Mouse (Mus musculus) intestine, embryonic 14.5 days (tissue): ENCODE measurements around the gene Nek5. TPM values are rescaled to one million over a fixed set of nuclear protein-coding genes. Genes with fewer than 3 reads are reported as not detected.
"Not testable (repeated sequence)": the region's sequence is repeated elsewhere in the genome, so short reads cannot be mapped to it uniquely, and the experiment has no call there.

Experiments
- ATAC-seq: fragments of 200-750 bp; cut with Nextera tagmentation; replicated peaks from 2 replicates; pipeline ENCODE4 v1.8.0; 2017; ENCODE audit warnings: low read depth, moderate number of reproducible peaks, moderate TSS enrichment, moderate library complexity; ENCODE audit not compliant: low FRiP score, low TSS enrichment
- DNase-seq: peaks from one replicate; pipeline ENCODE4 v3.0.0-alpha.2; 2018; ENCODE audit warnings: low spot score
- H3K27ac ChIP-seq: fragments of 300-500 bp; sonication (generic); 2 replicates; pipeline ENCODE4 v1.5.1; 2014; ENCODE audit warnings: low read depth, mild to moderate bottlenecking, control low read depth
- H3K27me3 ChIP-seq: fragments of 300-500 bp; sonication (generic); replicated peaks from 2 replicates; pipeline ENCODE4 v1.6.1; 2014; ENCODE audit warnings: low read length, control low read depth; ENCODE audit not compliant: control insufficient read depth, insufficient read depth
- H3K36me3 ChIP-seq: fragments of 300-500 bp; sonication (generic); 2 replicates; pipeline ENCODE4 v1.6.1; 2014; ENCODE audit warnings: low read length, control low read depth; ENCODE audit not compliant: control insufficient read depth, insufficient read depth
- H3K4me1 ChIP-seq: fragments of 300-500 bp; sonication (generic); replicated peaks from 2 replicates; pipeline ENCODE4 v1.6.1; 2014; ENCODE audit warnings: low read length, control low read depth, mixed read lengths; ENCODE audit not compliant: control insufficient read depth, insufficient read depth
- H3K4me2 ChIP-seq: fragments of 300-500 bp; sonication (generic); 2 replicates; pipeline ENCODE4 v1.6.1; 2014; ENCODE audit warnings: low read length
- H3K4me3 ChIP-seq: fragments of 300-500 bp; sonication (generic); 2 replicates; pipeline ENCODE4 v1.5.1; 2014; ENCODE audit warnings: low read depth, low read length, control low read depth, mixed read lengths
- H3K9ac ChIP-seq: fragments of 300-500 bp; sonication (generic); 2 replicates; pipeline ENCODE4 v1.6.1; 2014; ENCODE audit warnings: mild to moderate bottlenecking, low read length
- H3K9me3 ChIP-seq: fragments of 300-500 bp; sonication (generic); 2 replicates; pipeline ENCODE4 v1.6.1; 2016; ENCODE audit warnings: low read length, control low read depth; ENCODE audit not compliant: control insufficient read depth
- WGBS: fragments of 180-500 bp; shearing (Covaris S2); extraction: QIAGEN DNeasy Blood & Tissue Kit; methylation state at CpG from one replicate; pipeline ENCODE4 v1.1.7; 2014; 5-methylcytosine and 5-hydroxymethylcytosine counted together
- polyA plus RNA-seq: library from polyadenylated mRNA; unstranded; fragments of >200 nt; fragmentation: Nextera tagmentation; extraction: Ambion mirVana; gene quantifications from 2 replicates; pipeline ENCODE4 v1.2.1, GENCODE M21; 2014

Gene Nek5
- polyA plus RNA-seq, 1 experiment from 2014 or later, result 0.12 TPM

GRCm38 (mm10) chr8:22149643-22150344, 24.9 kb upstream of the Nek5 start:
- no peaks in the 10 kb centered on the region for H3K9me3 ChIP-seq
- no peak for DNase-seq
- no peak for ATAC-seq
- 87% methylated on average over 11 of the region's 11 CpGs for WGBS
- no peaks in the 10 kb centered on the region for H3K27me3 ChIP-seq
- H3K4me3 ChIP-seq, result no peak overlapping the region
- H3K4me2 ChIP-seq, result no peak overlapping the region
- no peak overlapping the region for H3K9ac ChIP-seq
- H3K36me3 ChIP-seq, result peaks cover 3% of the 10 kb centered on the region; the same call in 1 of the 2 replicates
- no peak overlapping the region for H3K27ac ChIP-seq
- no peaks in the 10 kb centered on the region for H3K4me1 ChIP-seq

DNA sequence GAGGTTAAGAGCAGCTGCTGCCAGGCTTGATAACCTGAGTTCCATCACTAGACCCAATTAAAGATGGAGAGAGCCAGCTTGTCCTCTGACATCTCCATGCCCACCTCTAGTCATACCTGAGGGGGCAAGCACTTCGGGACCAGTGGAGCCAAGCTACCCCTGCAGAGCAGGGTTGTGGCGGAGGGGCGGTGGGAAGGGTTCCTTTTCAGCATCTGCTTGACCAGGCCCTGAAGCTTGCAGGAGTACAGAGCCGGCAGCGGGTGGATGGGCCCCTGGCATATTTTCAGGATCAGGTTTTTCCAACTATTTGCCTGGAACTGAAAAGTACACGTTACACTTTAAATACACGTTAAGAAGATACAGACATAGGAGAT, 23.5 kb upstream of the Nek5 start:
- ATAC-seq, result no peak
- Histone ChIP-seq H3K27ac (no peak overlapping the region), H3K4me1 (no peaks in the 10 kb centered on the region), H3K4me2 (no peak overlapping the region), H3K36me3 (peaks cover 3% of the 10 kb centered on the region; the same call in 1 of the 2 replicates), H3K9ac (no peak overlapping the region), H3K4me3 (no peak overlapping the region), H3K9me3 (no peaks in the 10 kb centered on the region), H3K27me3 (no peaks in the 10 kb centered on the region)
- no peak for DNase-seq
- 96% methylated on average over 7 of the region's 7 CpGs for WGBS

- H3K27me3 ChIP-seq, result no peaks in the 10 kb centered on the region
- WGBS, result 80% methylated on average over 9 of the region's 9 CpGs
- no peak for DNase-seq
- ATAC-seq, result no peak
- H3K4me3 ChIP-seq, result no peak overlapping the region
- H3K9ac ChIP-seq, result no peak overlapping the region
- no peaks in the 10 kb centered on the region for H3K9me3 ChIP-seq
- H3K4me2 ChIP-seq, result no peak overlapping the region
- peaks cover 3% of the 10 kb centered on the region; the same call in 1 of the 2 replicates for H3K36me3 ChIP-seq
- no peaks in the 10 kb centered on the region for H3K4me1 ChIP-seq
- no peak overlapping the region for H3K27ac ChIP-seq
Observed at GRCm38 (mm10) chr8:22147706-22148366, 23.0 kb upstream of the Nek5 start.

- H3K27ac ChIP-seq, result no peak overlapping the region
- no peak overlapping the region for H3K4me2 ChIP-seq
- peaks cover 3% of the 10 kb centered on the region; the same call in 1 of the 2 replicates for H3K36me3 ChIP-seq
- WGBS, result 78% methylated on average over 6 of the region's 6 CpGs
- DNase-seq (no peak), ATAC-seq (no peak)
- H3K9ac ChIP-seq, result no peak overlapping the region
- H3K27me3 ChIP-seq, result no peaks in the 10 kb centered on the region
- no peak overlapping the region for H3K4me3 ChIP-seq
- no peaks in the 10 kb centered on the region for H3K4me1 ChIP-seq
- no peaks in the 10 kb centered on the region for H3K9me3 ChIP-seq
Observed at GRCm38 (mm10) chr8:22145831-22146230, 21.0 kb upstream of the Nek5 start.

DNA sequence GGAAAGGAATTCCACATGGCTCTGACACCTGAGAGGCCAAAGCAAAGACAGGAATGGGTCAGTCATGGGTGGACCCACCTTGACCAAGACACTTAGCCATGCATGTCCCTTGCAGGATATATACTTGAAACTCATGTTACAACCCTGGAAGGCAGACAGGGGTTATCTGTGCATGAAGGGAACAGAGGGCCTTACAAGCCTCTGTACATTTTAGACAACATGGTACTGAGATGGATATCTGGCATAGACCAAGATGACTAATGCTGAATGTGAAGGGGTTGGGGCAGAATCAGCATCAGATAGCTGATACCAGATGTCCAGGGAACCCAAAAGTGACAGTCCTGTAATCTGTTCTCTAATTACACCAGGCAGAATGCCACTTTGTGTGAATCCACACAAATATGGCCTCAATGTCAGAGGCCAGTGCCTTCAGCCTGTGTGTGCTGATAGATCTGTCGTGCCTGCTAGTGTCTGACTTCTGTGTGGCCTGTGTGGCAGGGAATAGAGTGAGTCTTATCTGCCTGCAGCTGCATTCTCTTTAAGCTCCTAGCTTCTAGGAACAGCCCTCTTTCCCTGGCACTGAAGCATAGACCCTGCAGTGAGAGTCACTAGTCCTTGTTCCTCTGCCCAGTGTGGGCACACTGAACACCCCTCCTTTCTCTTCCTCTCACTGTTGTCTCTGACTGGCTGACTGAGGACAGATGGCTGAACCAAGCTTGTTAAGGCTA, 19.1 kb upstream of the Nek5 start:
- Histone ChIP-seq H3K9ac (no peak overlapping the region), H3K36me3 (peaks cover 3% of the 10 kb centered on the region; the same call in 1 of the 2 replicates), H3K9me3 (no peaks in the 10 kb centered on the region), H3K4me1 (no peaks in the 10 kb centered on the region), H3K27me3 (no peaks in the 10 kb centered on the region), H3K4me2 (no peak overlapping the region), H3K4me3 (no peak overlapping the region), H3K27ac (no peak overlapping the region)
- ATAC-seq (no peak), DNase-seq (peak; percentile 7)
- 88% methylated on average over 1 of the region's 1 CpGs for WGBS

DNA sequence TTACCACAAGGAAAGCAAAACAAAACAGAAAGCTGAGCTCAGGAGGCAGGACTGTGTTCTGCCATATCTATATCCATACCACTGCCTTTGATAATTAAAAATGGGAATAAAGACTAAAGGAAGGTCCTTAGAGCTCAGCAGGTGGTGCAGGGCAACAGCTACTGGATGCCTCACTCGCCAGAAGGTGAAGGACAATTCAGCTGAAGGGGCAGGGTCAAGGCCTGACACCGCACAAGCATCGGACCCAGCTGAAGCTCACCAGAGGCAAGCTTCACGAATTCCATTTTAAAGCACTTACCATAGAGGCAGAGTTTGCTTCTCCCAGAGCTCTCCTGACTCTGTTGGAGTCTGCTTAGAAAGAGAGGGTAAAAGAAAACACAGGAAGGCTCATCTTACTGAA, 17.7 kb upstream of the Nek5 start:
- no peak for ATAC-seq
- Histone ChIP-seq H3K9me3 (no peaks in the 10 kb centered on the region), H3K36me3 (no peaks in the 10 kb centered on the region), H3K27ac (no peak overlapping the region), H3K4me3 (no peak overlapping the region), H3K4me2 (no peak overlapping the region), H3K9ac (no peak overlapping the region), H3K27me3 (no peaks in the 10 kb centered on the region), H3K4me1 (no peaks in the 10 kb centered on the region)
- no peak for DNase-seq
- WGBS, result 82% methylated on average over 4 of the region's 4 CpGs

- no peak overlapping the region for H3K4me3 ChIP-seq
- H3K9ac ChIP-seq, result no peak overlapping the region
- peak; percentile 40 for DNase-seq
- no peaks in the 10 kb centered on the region for H3K27me3 ChIP-seq
- H3K27ac ChIP-seq, result no peak overlapping the region
- no peak for ATAC-seq
- H3K9me3 ChIP-seq, result no peaks in the 10 kb centered on the region
- no peaks in the 10 kb centered on the region for H3K4me1 ChIP-seq
- no peaks in the 10 kb centered on the region for H3K36me3 ChIP-seq
- WGBS, result 93% methylated on average over 4 of the region's 4 CpGs
- no peak overlapping the region for H3K4me2 ChIP-seq
Observed at GRCm38 (mm10) chr8:22141836-22142385, 17.1 kb upstream of the Nek5 start.

DNA sequence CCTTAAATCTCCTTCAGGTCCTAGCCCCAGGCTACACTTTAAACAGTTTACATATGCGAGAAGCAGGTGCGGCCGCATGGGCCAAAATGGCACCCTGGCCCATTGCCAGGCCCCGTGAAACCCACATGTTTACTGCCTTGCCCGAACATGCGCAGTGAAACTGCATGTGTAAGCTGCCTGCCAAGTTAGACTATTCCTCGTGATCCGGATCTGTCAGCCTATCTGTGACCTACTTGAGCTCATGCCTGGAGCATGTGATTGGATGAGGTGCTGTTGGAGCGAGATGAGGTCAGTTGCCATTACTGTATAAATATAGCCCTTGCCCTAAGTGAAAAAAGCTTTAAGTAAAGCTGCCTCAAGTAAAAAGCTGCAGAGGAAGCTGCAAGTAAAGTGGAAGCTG, 11.6 kb upstream of the Nek5 start:
- not testable (repeated sequence) for ATAC-seq, DNase-seq, H3K36me3 ChIP-seq, H3K4me3 ChIP-seq, H3K4me2 ChIP-seq, H3K9ac ChIP-seq, H3K27ac ChIP-seq, H3K27me3 ChIP-seq, H3K9me3 ChIP-seq, H3K4me1 ChIP-seq
- WGBS, result 81% methylated on average over 9 of the region's 9 CpGs
